Mouse (Mus musculus): Measurements from ENCODE around the gene Ppp1r12c. TPM values are rescaled to one million over a fixed set of nuclear protein-coding genes. Genes with fewer than 3 reads are reported as not detected.

Gene Ppp1r12c
- total RNA-seq, 2 experiments from 2014 or later = 114 to 125 TPM

DNA sequence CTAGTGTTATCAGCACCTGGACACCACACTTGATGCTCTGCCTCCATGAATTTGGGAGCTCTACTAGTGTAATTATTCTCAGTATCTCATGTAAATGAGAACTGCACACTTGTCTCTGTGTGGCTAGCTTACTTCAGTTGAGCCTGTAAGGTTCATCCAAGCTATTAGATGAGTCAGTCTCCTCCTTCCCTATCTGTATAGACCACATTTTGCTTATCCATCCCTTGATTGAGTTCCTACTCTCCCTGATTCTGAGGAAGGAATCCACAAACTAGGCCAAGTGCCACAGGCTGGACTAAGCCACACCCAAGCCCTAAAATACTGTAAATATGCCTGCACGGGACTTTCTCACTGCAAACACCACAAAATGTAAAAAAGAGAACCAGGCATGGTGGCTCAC lies 7.5 kb downstream of the Ppp1r12c start:
- DNase-seq (ENCODE audit: low spot score in 2 of 2) = no peak

DNA sequence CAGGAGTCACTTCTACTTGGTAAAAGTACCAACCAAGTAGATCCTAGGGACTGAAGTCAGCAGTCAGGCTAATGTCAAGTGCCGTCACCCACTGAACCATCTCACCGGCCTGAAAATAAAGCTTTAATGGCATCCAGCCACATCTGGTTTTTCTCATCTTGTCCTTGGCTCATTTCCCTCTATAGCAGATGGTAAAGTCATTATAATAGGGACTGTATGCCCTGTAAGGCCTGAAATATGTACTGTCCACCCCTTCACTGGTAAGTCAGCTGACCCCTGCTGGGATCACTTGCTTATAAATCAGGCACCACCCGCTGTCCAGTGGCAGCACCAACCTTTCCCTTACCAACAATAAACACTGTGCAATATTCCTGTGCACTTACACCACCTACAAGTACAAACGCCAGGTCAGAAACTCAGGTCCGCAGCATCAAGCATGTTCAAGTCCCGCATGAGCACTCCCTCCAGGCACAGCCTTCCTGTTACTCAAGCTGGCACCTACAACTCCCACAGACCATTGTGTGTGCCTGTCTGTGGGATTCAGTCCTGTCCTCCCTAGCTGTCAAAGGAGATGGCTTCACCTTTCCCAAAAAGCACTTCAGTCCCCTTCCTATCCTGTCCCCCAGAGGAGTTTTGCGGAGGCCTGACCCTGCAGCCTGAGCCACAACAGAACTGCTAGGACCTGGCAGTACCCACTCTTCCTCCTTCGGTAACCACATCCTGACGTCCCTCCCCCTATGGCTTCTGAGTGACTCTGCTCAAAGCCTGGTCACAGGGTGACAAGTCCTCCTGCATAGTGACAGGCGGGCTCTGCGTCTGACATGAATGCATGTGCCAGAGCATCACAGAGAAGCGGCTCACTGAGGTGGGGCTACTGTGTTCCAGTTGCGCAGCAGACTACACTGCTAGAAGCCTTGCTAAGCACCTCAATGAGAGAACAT lies 8.9 kb downstream of the Ppp1r12c start:
- DNase-seq (ENCODE audit: low spot score in 2 of 2) = no peak

DNA sequence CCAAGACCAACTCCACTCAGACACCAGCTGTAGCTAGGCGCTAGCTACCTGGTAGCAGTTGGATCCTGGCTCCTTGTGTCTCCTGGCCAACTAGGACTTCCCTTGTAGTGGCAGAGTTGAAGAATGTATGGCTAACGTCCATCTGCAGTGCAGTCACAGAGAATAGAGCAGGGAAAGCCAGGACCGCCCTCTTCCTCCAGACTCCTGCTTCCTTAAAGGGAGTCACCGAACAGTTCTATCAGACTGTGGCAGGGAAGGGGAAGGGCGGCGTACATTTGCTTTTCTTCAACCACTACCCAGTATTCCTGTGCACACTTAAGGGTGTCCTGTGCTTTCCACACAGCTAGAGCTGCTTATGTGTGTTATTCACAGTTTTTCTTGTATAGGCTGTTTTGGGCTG lies 10.2 kb downstream of the Ppp1r12c start:
- DNase-seq (ENCODE audit: low spot score in 2 of 2) = no peak

DNA sequence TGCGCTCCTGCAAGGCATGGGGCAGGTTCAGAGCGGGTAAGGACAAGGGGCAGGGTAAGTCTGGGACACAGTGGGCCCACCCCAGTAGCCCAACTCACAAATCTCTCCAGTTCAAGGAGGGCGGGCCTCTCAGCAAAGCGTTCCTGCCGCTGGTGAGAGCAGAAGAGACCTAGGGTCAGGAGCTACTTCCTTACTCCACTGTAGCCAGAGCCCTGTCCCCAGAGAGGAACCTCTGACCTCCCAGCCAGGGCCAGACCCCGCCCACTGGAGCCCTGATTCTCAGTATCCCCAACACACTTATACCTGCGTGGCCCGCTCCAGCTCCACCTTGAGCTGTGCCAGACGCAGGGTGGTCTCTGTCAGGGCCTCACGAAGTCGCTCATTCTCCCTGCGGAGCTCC lies 19.2 kb downstream of the Ppp1r12c start:
- no peak for DNase-seq (ENCODE audit: low spot score in 2 of 2)

DNA sequence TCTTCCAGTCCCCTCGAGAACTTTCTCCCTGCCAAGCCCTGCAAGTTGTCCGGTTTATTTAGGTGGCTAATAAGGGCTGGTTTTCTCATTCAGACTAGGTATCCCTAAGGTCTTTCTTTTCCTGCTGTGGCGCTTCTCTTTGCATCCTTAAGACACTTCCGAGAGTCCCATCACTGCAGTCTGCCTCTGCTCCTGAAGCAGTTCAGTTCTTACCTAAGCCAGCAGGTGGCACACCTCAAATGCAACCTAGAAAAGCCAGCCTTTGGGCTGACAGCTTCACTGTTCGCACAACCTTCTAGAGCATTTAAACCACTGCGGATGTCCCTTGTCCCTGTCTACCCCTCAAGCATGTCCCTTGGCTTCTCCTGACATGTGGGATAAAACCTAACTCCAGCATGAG lies 21.8 kb downstream of the Ppp1r12c start:
- peak; percentile 50 for DNase-seq (ENCODE audit: low spot score in 2 of 2)

DNA sequence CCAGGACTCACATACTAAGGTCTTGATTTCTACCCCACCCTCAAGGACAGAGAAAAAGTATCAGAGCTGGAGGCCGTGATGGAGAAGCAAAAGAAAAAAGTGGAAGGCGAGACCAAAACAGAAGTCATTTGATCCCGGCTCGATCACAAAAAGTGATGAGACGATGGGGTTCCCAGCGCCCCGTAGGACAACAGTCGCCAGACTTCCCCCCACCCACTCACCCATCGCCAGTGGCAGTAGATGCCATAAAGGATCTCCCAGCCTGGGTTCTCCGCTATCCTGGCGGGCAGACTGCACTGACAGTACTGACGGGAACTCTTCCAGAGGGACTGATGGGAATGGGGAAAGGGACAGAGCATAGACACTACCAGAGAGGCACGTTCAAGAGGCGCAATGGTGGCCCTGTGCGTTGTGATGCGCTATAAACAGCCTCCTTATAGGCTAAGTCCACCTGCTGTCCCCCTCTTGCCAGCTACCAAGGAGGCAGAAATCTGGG lies 22.6 kb downstream of the Ppp1r12c start:
- DNase-seq (ENCODE audit: low spot score in 2 of 2) = no peak

DNA sequence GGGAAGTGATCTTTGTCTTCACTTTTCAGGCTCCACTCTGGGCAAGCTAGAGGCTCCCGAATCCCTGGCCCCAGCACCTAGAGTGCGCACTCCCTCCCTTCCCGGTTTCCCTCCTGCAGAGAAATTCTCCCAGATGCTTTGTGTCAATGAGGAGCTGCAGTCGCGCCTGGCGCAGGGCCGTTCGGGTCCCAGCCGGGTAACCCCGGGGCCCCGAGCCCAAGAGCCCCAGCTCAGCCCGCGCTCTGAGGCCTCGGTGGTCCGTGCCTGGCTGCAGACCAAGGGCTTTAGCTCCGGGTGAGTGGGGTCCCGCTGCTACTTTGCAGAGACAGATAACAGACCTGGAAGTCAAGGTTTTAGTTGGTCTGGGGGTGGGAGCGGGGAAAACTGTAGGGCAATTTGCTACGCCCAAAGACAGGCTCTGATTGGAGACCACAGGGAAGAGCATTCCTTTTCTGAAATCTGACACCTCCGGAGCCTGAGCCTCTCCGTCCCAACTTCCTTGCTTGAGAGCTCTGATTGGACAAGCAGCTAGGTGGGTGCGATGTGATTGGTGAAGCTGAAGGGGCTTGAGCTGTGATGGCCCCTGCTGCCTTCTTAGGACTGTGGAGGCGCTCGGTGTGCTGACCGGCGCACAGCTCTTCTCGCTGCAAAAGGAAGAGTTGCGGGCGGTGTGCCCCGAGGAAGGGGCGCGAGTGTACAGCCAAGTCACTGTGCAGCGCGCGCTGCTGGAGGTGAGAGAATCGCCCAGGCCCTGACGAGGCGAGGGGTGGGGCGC lies 23.3 kb downstream of the Ppp1r12c start:
- DNase-seq (ENCODE audit: low spot score in 2 of 2) = peak; percentile 46 to 69

DNA sequence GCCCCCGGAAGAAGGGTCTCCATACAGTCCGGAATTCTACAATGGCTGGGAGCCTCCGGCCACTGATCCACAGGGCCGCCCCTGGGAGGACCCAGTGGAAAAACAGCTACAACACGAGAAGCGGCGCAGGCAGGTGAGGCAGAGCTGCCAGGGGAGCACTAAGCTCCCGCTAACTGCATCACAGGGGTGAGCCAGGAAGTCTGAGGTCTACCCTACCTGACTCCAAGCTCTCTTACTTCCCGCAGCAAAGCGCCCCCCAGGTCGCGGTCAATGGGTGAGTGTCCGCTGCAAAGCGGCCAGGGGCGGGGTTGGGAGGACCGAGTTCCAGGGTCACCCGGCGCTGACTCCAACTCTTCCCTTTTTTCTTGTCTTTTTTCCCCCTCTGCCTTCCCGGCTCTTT lies 27.5 kb downstream of the Ppp1r12c start:
- DNase-seq (ENCODE audit: low spot score in 2 of 2) = no peak

DNA sequence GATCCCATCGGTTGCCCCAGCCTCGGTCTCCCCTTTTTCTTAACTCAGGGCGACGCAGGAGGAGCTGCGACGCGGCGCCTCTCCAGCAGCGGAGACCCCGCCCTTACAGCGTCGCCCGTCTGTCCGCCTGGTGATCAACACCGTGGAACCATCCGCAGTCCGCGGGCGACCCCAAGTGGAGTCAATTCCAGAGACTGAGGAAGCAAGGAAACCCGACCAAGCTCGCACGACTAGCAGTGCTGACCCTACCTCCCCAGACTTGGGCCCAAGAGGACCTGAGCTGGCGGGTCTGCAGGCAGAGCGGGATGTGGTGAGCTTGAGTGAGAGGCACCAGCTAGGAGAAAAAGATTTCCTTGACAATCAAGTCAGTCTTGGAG lies 30.3 kb downstream of the Ppp1r12c start:
- DNase-seq (ENCODE audit: low spot score in 2 of 2) = peak; percentile 89 to 93

DNA sequence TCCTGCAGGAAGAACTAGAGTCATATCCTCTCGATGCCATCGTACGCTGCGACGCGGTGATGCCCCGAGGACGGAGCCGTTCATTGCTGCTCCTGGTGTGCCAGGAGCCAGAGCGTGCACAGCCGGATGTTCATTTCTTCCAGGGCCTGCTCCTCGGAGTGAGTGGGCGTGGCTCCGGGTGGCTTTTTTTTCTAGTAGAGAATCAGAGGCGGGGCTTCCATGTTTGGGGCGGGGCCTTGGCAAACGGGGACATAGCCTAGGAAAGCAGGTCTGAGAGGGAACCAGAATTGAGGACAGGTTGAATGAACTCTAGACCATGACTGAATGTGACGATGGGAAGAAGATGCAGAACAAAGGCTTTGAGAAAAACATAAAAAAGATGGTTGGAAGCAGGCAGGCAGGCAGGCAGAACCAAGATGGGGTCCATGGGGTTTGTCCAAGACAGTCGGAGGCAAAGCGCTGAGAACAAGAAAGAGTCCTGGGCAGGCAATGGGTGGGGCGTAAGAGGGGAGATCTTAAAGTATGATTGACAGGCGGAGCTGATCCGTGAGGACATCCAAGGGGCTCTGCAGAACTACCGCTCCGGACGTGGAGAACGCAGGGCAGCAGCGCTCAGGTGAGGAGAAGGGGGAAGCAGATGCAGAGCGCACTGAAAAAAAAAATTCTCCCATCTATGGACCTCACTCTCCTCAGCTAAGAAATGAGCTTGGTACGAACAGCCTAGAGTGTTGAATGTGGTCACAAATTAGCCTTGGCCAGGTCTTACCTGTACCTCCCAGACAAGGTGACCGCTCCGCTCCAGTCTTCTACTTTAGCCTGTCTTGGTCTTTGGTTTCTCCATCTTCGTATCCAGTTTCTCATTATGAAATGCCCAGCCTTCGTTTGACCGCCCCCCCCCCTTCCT lies 31.0 kb downstream of the Ppp1r12c start:
- peak; percentile 42 to 60 for DNase-seq (ENCODE audit: low spot score in 2 of 2)

DNA sequence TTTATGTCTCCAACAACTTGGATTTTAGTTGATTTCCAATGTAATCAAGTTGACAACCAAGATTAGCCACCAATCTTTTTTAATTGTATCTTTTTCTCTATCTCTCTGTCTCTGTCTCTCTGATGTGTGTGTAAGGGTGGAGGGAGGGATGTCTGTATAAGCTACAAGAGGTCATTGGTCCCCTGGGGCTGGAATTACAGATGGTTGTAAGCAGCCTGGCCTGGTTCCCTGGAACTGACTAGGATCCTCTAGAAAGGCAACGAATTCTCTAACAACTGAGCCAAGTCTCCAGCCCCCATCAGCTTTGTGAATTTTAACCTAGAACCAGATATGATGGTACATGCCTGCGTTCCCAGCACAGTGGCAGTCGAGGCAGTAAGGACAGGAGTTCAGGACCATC lies 33.7 kb downstream of the Ppp1r12c start:
- no peak for DNase-seq (ENCODE audit: low spot score in 2 of 2)

DNA sequence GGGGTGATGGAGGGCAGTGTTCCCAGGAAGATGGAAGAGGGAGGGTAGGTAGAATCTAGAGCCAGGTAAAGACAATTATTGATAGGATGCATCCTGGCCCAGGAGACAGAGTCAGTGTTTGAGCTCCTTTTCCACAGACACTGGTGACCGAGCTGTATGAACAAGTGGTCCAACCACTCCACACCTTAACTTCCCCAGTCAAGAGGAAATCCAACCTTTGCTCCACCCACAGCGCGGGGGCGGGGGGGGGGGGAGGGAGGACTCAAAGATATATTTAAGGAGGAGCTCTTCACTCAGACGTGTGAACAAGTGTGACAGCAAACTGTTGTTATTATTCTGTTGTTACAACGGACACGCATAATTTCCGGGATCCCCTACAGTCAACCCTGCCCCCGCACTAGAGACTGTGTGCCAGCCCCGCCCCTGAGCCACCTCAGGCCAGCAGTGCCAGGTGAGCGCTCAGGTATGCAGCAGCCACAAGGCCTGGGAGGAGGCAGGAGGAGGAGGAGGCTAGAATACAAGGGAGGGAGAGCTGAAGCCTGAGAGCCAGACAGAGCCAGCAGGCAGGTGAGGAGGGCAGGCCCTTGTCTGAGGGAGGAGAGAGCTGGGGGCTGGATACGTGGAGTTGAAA lies 37.2 kb downstream of the Ppp1r12c start:
- no peak for DNase-seq (ENCODE audit: low spot score in 2 of 2)

DNA sequence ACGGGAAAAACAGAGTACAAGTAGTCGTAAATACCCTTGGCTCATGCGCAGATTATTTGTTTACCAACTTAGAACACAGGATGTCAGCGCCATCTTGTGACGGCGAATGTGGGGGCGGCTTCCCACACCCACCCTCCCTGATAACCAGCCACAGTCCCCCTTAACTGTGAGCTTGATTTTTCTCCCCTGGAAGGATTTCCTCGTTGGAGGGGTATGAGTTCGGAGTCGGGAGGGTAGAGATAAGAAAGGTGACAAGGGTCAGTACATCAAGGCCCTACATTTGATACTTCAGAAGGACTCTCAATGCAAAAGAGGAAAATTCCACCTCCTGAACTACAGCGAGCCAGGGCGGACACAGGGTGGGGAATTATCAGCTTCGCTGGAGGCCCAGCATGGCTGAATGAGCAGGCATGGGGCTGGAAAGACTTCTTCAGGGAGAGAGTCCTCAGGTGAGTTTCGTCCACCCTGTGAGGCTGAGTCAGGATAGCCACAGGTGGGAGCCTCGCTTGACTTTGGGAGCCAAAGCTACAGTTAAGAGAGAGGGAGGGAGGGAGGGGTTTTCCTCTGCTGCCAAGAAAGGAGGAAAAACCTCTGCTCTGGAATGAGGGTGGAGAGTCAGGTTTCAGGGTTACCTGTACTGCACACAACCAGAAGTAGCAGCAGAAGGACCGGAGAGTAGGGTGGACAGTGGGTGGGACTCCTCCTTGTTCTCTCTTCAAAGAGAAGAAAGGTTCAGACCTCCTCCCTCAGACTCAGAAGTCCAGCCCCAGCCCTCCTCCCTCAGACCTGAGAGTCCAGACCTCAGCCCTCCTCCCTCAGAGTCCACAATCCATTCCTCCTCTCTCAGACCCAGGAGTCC lies 40.7 kb downstream of the Ppp1r12c start, which contains the start of gene Eps8l1:
Gene Eps8l1, plus strand, starts transcription at position 99 of the 859 bp plus-strand sequence.
- DNase-seq (ENCODE audit: low spot score in 2 of 2) = no peak

DNA sequence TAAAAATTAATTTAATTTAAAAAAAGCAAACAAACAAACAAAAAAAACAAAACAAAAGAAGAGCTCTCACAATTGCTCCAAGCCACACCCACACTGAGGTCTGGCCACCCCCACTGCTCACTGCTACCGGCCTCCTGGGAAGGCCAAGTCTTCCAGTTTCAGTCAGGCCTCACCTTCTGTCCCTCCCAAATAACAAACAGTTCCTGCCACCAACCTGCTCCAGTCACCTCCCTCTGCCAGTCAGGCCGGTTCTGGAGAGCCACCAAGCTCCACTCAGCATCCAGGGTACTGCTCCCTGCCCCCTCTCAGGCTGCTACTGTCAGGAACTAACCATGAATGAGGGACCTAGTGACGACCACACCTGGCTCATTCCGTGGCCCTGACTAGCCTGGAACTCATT lies 48.8 kb downstream of the Ppp1r12c start:
- DNase-seq (ENCODE audit: low spot score in 2 of 2) = no peak

DNA sequence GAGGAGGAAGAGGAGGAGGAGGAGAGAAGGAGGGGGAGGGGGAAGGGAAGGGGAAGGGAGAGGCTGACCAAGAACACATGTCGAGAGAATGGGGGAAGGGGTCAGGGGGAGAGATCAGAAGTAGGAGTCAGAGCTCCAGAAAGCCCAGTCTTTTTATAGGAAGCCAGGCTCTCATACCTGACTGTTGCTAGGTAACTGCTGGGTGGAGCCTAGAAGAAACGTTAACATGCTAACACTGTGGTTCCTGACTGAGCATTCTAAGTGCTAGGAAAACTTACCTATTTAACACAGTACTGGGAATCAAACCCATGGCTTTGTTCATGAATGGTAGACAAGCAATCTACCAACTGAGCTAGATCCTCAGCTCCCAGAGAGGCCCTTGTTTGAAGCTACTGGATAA lies 52.3 kb downstream of the Ppp1r12c start:
- DNase-seq (ENCODE audit: low spot score in 2 of 2) = no peak

DNA sequence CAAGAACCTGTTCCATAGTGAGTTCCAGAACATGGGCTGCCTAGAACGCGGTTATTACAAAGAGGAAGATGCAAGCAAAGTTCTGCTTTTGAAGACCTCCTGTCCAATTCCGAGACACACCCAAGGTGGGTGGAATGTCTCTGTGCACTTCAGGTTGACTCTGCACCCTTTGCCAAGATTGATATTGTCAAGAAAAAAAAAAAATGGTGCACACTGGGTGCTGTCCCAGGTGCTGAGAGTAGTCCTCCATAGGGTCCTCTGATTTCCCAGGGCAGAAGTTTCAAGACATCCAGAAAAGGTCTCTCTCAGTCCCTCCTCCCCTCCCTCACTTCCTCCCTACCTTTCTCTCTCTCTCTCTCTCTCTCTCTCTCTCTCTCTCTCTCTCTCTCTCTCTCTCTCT lies 53.0 kb downstream of the Ppp1r12c start:
- DNase-seq (ENCODE audit: low spot score in 2 of 2) = no peak

DNA sequence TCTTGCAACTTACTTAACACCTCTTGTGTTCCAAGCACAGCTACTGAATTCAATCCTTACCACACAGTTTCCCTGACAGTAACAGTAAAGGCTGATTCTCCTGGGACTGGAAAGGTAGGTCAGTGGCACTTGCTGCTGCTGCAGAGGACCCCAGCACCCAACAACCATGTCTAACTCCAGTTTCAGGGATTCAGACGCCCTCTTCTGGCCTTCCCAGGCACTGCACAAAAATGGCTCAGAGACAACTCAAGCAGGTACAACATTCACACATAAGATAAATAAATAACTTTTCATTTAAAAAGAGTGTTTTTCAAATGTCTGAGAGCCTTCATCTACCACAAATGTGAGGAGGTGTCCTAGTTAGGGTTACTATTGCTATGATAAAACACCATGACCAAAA lies 54.3 kb downstream of the Ppp1r12c start:
- DNase-seq (ENCODE audit: low spot score in 2 of 2) = no peak

DNA sequence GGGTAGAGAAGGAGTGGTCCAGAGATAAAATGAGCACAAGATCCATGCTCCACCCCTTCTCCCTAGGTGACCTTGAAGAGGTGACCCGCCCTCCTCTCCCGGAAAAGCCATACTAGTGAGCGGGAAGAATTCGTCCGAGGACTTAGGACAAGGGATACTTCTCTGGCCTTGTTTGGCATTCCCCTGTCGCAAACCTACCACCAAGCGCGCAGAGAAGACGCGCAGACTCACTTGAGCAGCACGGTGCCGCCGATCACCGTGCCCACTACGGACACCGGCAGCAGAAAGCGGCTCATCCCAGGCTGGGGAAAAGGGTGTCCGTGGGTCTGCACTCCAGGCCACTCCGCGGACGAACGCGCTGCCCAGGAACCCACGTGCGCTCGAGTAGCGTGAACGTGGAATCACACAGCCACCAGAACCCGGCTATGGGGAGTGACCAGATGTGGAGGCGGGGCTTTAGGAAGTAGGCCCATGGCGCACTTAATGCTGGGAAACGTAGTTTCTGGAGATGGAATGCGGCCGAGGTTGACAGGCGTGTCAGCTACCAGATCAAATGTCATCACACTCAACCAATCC lies 56.2 kb downstream of the Ppp1r12c start, which contains the start of gene Rdh13:
Gene Rdh13, minus strand, starts transcription at position 434 of the 576 bp plus-strand sequence.
- peak; percentile 83 to 89 for DNase-seq (ENCODE audit: low spot score in 2 of 2)

DNA sequence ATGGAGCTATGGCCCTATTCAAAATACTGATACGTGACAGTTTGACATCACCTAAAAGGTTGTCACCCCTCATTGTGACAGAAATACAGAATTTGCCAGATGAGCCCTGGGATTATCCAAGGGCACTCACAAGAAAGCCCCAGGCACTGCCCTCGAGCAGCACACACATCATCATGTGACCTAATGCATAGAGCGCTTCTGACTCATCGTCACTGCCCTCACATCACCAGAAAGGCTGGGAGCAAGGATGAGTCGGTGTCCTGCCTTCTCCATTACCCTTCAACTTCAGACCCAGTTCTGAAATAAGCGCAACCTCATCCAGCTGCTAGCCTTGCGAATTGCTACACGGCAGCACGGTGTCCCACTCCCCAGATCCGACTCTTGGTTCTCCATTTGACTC lies 60.9 kb downstream of the Ppp1r12c start:
- no peak for DNase-seq (ENCODE audit: low spot score in 2 of 2)

Data from layer of hippocampus, postnatal 10 days (tissue).